Mouse (Mus musculus) adrenal gland, postnatal 36 days (tissue): ENCODE measurements around the gene Synpo2. TPM values are rescaled to one million over a fixed set of nuclear protein-coding genes. Genes with fewer than 3 reads are reported as not detected.

Experiments
- DNase-seq, 2 experiments: peaks; one replicate each; pipeline ENCODE4 v3.0.0; 2021; ENCODE audit warnings: mixed read lengths in 1 of 2
- total RNA-seq, 2 experiments: library from RNA; stranded (reverse); gene quantifications; 2 replicates each; pipeline ENCODE4 v1.2.3; 2021

Gene Synpo2
- total RNA-seq, 2 experiments from 2014 or later = 6.3 to 11.5 TPM

- no peak for DNase-seq
Measured at GRCm38 (mm10) chr3:123089297-123090020, 146.5 kb downstream of the Synpo2 start.

GRCm38 (mm10) chr3:123088284-123088683, 147.7 kb downstream of the Synpo2 start:
- DNase-seq = no peak

GRCm38 (mm10) chr3:123085871-123086501, 150.0 kb downstream of the Synpo2 start:
- peak in 1 of 2 experiments; percentile 35 for DNase-seq

DNA sequence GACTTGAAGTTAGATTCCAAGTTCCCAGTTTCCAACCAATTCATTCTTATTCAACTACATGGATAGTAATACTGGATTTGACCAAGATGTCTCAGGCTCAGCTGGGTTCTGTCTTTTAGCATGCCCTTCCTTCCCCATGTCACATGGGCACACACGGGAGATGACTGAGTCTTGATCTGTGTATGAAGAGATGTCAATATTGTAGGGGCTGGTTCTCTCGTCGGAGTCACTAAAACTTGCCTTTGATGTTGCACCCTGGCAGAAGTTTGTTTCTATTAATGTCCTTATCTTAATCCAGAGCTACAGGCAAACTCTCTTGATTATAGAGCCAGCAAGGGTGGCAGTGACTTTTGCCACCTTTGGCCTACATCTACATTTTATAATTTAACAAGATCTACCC, 154.3 kb downstream of the Synpo2 start:
- no peak for DNase-seq

DNA sequence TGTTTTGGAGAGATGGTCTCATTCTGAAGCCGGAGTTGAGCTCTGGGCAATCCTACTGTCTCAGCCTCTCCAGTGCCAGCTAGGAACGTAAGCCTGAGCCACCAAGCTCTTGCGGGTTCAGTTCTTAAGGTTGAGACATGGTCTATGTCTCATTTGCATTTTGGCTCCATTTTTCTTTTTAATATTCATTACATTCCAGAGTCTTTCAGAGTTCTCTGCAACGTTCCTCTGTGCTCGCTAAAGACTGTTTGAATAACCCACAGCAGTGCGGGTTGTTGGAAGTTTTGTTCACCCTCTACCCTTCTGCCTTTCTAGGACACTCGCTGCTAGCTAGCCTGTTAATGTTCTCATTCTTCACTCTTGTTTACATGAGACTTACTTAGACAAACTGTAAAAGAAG, 155.0 kb downstream of the Synpo2 start:
- DNase-seq = no peak

DNA sequence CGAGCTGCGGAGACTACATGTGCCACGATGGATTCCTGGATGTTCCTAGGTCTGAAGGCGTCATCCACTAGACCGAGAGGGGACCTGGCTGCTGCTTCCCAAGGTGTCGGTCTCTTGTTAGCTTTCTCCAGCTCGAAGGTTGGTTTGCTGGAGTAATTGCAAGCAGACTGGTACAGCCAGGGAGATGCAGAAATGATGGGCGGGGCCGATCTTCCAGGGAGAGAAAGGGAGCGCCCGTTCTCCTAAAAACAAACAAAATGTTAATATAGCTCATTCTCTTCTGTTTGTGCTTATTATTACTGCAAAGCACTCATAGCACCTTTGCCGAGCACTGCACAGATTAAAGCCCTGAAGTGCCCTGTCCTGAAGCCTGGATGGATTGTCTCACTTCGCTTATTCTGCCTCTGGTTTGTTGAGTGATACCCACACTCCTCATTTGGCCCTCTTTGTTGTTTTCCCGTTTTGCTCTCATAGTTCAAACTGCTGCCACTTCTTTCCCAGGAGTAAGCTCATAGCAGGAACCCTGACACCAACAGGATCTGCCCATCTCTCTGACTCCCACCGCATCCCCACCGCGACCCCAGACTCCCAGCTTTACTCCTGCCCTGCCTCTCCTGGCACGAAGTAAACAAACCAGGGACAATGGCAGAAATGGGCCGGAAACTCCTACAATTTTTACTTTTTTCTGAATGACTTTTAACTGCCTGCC, 155.8 kb downstream of the Synpo2 start:
- no peak for DNase-seq

- DNase-seq = no peak
Measured at GRCm38 (mm10) chr3:123075759-123076158, 160.2 kb downstream of the Synpo2 start.

GRCm38 (mm10) chr3:123075034-123075433, 160.9 kb downstream of the Synpo2 start:
- no peak for DNase-seq

- DNase-seq = peak; percentile 52 to 53
Measured at GRCm38 (mm10) chr3:123073351-123073750, 162.6 kb downstream of the Synpo2 start.

DNA sequence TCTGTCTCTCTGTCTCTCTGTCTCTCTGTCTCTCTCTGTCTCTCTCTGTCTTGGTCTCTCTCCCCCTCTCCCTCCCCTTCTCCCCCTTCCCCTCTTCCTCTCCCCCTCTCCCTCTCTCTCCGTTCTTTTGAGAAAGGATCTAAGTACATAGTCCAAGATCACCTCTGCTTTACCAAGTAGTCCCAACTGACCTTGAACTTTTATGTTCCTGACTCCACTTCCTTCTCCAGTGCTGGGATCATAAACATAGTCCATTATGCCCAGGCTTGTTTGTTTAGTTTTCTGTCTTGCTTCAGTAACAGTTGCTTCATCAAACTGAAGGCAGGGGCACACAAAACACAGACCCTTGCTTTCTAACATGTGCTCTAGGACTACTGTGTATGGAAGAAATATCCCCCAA, 163.5 kb downstream of the Synpo2 start:
- DNase-seq = no peak

GRCm38 (mm10) chr3:123070996-123071395, 165.0 kb downstream of the Synpo2 start:
- no peak for DNase-seq

DNA sequence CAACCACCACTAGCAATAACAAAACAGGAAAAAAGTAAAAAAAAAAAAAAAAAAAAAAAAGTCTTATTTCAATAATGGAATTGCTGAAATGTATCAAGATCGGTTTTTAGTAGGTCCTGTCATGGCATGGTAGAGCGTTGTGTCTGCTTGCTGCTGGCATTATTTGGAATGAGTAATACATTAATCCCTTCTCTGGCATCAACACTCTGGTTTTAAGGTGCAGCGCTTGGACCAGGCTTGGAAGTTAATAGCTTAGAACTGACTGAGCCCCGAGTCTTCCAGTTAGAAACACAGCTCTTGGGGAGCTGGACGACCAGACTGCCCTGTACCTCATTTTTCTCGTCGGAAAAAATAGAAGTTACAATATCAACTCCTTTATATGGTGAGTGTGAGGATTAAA, 169.1 kb downstream of the Synpo2 start:
- no peak for DNase-seq

DNA sequence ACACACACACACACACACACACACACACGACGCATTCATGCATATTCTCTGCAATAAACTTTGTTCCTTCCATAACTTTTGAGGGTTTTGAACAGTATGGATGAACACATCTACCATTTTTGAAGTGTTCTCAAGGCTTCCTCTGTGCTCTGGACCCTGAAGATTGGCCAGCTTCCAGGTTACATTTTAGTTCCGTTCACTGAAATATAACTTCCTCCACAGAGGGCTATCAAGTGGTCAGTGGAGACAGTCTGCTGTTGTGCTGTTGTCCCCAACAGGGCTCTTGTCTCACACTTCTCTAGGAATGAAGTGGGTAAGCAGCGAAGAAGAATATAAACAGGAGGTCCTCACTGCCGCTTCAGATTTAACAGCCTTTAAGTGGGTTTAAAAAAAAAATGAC, 170.5 kb downstream of the Synpo2 start:
- DNase-seq = no peak

DNA sequence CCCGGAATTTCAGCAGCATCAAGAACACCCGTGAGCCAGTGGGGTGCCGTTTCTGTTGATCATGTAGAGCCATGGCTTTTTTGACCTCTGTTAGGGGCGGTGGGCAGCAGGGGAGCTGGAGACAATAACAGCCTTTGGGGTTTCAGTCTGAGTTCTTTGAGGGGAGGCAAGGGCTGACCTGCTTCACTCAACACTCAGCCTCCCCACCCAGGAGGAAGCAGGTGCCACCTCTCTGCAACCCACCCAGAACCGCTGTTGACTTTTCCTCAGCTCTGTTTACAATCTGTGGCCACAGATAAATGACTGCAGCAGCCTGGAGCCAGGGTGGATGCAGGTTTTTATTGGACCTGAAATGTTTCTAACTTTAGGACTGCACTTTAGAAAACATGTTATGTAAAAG, 171.8 kb downstream of the Synpo2 start:
- DNase-seq = no peak

DNA sequence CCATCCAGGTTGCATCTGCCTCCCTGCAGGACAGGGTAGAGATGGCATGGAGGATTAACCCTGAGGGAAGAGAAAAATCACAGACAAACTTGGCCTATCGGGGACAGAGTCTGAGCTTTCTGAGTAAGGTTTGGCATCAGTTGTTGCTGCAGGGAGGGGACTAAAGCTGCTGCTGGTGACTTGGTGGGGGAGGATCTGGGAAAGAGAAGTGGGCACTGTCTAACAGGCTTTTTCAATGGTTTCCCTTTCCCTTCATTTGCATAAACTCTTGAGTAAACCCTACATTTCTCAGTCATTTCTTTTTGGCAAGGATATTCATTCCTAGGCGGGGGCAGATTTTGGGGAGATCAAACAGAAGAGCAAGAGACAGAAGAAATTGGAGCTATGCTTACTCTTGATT, 174.0 kb downstream of the Synpo2 start:
- DNase-seq = no peak

- DNase-seq = no peak
Measured at GRCm38 (mm10) chr3:123058832-123059231, 177.1 kb downstream of the Synpo2 start.

DNA sequence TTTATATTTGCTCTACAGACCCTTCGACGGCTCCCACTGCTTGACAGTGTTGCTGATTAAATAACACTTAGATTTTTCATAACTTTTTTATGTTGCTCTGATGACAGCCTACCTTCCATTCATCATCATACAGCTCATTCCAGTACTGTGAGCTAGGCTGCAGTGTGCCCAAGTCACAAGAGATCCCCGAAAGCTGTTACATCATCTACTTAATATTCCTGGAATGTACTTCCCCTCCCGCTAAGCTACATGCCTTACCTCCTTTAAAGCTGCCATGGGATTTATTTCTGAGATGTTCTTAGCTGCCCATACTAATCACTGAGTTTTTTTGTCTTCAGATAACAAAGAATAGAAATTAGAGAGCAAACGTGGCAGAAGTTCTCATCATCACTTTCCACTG, 181.8 kb downstream of the Synpo2 start:
- no peak for DNase-seq

DNA sequence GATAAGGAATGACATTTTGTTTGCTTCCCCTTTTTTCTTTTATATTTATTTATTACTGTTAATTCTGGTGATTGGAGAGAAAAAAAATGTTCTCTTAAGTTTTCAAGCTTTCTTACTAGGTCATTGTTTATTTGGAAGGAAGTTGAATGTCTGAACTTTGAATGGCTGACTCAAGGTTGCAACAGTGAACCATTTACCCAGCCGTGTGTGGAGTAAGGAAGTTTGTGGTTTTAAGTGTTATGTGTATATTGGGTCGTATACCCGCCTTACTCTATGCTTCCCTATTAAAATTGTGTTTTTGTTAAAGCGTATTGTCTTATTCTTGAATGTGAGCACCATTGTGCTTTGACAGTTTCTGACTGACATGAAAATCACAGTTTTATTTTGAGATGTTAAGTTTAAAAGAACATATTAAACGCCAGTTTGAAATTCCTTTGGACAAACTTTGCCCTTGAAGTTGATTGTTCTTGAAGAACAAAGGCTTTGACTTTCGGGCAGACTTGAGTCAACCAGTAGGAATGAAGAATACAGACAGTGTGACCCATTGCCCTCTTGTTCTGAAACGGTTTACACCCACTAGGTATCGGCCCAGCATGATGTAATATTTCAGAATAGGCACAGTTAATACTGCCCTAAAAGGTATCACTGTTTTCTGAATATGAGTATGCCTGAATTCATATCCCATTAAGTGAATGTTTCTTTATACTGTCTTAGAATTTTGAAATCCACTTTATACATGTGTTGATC, 182.6 kb downstream of the Synpo2 start:
- DNase-seq = no peak

DNA sequence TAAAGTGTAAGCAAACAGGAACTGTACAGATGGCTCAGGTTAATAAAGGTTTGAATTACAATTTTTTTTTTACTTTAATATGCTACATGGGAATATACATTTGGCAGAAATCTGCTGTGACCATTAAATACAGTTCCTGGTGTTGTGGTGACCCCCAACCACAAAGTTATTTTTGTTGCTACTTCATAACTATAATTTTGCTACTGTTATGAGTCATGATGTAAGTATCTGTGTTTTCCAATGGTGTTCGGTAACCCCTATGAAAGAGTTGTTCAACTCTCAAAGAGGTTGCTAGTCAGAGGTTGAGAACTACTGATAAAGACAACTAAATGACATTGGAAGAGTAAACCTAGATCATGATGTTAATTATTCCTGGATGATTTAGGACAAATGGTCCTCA, 193.6 kb downstream of the Synpo2 start:
- DNase-seq = no peak

GRCm38 (mm10) chr3:123034752-123035151, 201.2 kb downstream of the Synpo2 start, which contains the start of gene Myoz2:
TSS of gene Myoz2 (minus strand) at chr3:123035015.
- DNase-seq = peak; percentile 8 to 46

GRCm38 (mm10) chr3:123033804-123034203, 202.1 kb downstream of the Synpo2 start:
- no peak for DNase-seq
